Mouse (Mus musculus) ES-E14 (cell line): ENCODE measurements around the gene Gtf2ird1.

Experiments used
- CHD2 ChIP-seq: IDR thresholded peaks from 2 replicates; pipeline ENCODE4 v1.6.1; 2014; ENCODE audit warnings: mild to moderate bottlenecking, low read depth, low read length, inconsistent platforms
- ZNF384 ChIP-seq: IDR thresholded peaks from 2 replicates; pipeline ENCODE4 v1.6.1; 2012; ENCODE audit warnings: low read depth, low read length, inconsistent platforms

GRCm38 (mm10) chr5:134310201-134310600, 146.3 kb downstream of the Gtf2ird1 start:
- no peak for TF ChIP-seq CHD2
- no peak for TF ChIP-seq ZNF384
